Mouse (Mus musculus) adipocyte (in vitro differentiated cells): ENCODE data around the gene Sctr.
A peak's percentile ranks its signal among the peaks of the same experiment; 100 is the strongest.

Experiments used
- DNase-seq: peaks from one replicate; pipeline ENCODE4 v3.0.0-alpha.2; 2016; ENCODE audit warnings: low spot score

Sctr gene

DNA sequence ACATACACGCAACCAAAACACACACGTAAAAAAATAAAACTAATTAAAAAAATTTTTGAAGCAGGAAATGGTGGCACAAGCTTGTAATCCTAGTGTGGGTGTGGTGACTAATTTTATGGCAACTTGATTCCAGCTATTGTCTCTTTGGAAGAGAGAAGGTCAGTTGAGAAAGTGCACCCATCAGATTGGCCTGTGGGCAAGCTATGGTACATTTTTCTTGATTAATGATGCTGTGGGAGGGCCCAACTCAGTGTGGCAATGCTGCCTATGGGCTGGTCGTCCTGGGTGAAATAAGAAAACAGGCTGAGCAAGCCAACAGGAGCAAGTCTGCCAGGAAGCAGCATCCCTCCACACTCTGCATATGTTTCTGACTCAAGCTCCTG lies 94.5 kb downstream of the Sctr start:
- no peak for DNase-seq

DNA sequence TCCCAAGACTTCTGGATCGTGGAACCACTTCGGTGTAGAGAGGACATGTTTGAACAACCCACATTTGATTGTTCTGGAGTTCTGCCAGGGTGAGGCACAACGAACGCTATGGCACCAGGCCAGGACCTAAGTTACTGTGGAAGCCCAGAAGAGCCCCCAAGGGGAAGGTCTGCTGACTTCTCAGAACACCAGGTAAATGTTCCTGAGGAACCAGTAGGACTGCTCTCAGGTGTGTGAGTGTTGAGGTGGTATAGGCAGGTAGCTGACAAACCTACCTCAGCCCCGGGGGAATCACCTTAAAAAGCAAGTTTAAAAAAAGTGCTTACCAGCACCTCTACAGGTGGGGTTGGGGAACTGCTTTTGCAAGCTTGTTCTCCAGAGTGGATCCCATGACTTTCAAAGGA lies 98.9 kb downstream of the Sctr start:
- DNase-seq = peak; percentile 42

DNA sequence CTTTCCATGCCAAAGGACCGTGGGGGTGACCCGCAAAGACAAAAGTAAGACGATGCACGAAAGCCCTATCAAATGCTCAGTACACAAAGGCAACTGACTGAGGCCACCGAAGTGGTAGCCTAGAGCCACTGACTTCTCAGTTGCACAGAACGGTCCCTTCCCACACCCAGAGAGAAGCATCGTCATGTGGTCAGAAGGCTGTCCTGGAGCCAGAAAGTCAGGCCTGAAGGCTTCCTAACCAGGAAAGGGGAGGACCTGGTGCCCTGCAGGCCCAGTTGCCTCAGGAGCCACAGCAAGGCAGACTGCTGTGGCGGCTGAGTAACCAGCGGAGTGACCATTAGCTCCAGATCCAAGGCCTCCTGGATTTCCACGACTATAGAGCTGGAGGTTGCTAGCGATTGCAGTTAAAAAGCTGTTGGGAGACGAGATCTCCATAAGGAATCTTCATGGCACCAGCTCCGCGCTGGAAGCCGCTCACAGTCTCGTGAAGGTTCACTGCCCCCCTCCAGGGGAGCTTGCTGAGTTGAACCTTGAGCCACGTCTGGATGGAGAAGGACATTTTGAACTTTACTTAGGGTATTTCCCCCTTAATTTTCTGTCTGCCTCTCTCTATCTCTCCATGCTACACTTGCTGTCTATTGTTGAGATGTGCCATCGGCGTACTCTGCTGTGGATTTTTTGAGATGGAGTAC lies 103.2 kb downstream of the Sctr start:
- no peak for DNase-seq

- peak; percentile 83 for DNase-seq
These were observed 105.1 kb downstream of the Sctr start for GRCm38 (mm10) chr1:120111766-120112165.

GRCm38 (mm10) chr1:120112251-120113187 lies 105.8 kb downstream of the Sctr start:
- peak; percentile 60 for DNase-seq
